Mouse (Mus musculus) ES-E14 (cell line): ENCODE data around the gene Kcnj11. TPM values are rescaled to one million over a fixed set of nuclear protein-coding genes. Genes with fewer than 3 reads are reported as not detected.

Source experiments
- DNase-seq: peaks from one replicate; pipeline ENCODE4 v3.0.0-alpha.2; 2013; ENCODE audit warnings: low read depth, low spot score
- H3K27ac ChIP-seq: 2 replicates; pipeline ENCODE4 v1.5.1; 2012; ENCODE audit warnings: low read depth, mild to moderate bottlenecking, low read length, moderate library complexity, mixed read lengths; ENCODE audit not compliant: poor library complexity, insufficient read depth, severe bottlenecking
- H3K36me3 ChIP-seq: 2 replicates; pipeline ENCODE4 v1.6.1; 2012; ENCODE audit warnings: mild to moderate bottlenecking, low read length, moderate library complexity, mixed read lengths; ENCODE audit not compliant: control insufficient read depth, poor library complexity, insufficient read depth, severe bottlenecking
- H3K4me1 ChIP-seq, 2 experiments: fragments of 150-350 bp in 1 of 2; sonication (generic) in 1 of 2; 2 replicates each; pipeline ENCODE4 v1.6.1; 2012; ENCODE audit warnings: low read length in 2 of 2, mild to moderate bottlenecking in 1 of 2, mixed read lengths in 1 of 2; ENCODE audit not compliant: control insufficient read depth in 2 of 2, insufficient read depth in 2 of 2, poor library complexity in 1 of 2
- H3K4me3 ChIP-seq, 2 experiments: fragments of 150-350 bp in 1 of 2; sonication (generic) in 1 of 2; 2 replicates each; pipeline ENCODE4 v1.5.1; 2012; ENCODE audit warnings: low read length in 2 of 2, low read depth in 1 of 2, mild to moderate bottlenecking in 1 of 2, mixed read lengths in 1 of 2; ENCODE audit not compliant: insufficient read depth in 1 of 2, poor library complexity in 1 of 2, severe bottlenecking in 1 of 2
- H3K9ac ChIP-seq: 2 replicates; pipeline ENCODE4 v1.6.1; 2012; ENCODE audit warnings: low read depth, mild to moderate bottlenecking, low read length, mixed read lengths; ENCODE audit not compliant: poor library complexity, insufficient read depth, severe bottlenecking
- H3K9me3 ChIP-seq: fragments of 150-350 bp; sonication (generic); 2 replicates; pipeline ENCODE4 v1.6.1; 2012; ENCODE audit warnings: low read depth, mild to moderate bottlenecking, low read length; ENCODE audit not compliant: control insufficient read depth, insufficient read depth
- CHD2 ChIP-seq: IDR thresholded peaks from 2 replicates; pipeline ENCODE4 v1.6.1; 2014; ENCODE audit warnings: mild to moderate bottlenecking, low read depth, low read length, inconsistent platforms
- HCFC1 ChIP-seq: IDR thresholded peaks from 2 replicates; pipeline ENCODE4 v1.6.1; 2012; ENCODE audit warnings: low read length, inconsistent platforms, borderline replicate concordance; ENCODE audit not compliant: insufficient read depth
- MAFK ChIP-seq: IDR thresholded peaks from 2 replicates; pipeline ENCODE4 v1.6.1; 2014; ENCODE audit warnings: mild to moderate bottlenecking, low read depth, low read length, inconsistent platforms; ENCODE audit not compliant: insufficient read depth
- ZC3H11A ChIP-seq: IDR thresholded peaks from 2 replicates; pipeline ENCODE4 v1.6.1; 2012; ENCODE audit warnings: low read depth, mild to moderate bottlenecking, inconsistent platforms, low read length, borderline replicate concordance
- ZNF384 ChIP-seq: IDR thresholded peaks from 2 replicates; pipeline ENCODE4 v1.6.1; 2012; ENCODE audit warnings: low read depth, low read length, inconsistent platforms
- in situ Hi-C, 2 experiments: fragments of 600-800 bp; cut with MboI; formaldehyde crosslinking; loops; one replicate each; pipeline ENCODE4 v1.15.1; 2025; ENCODE audit warnings: low sequenced_read_pairs in 2 of 2, inconsistent platforms in 1 of 2; ENCODE audit not compliant: unreplicated experiment in 2 of 2
- total RNA-seq: library from RNA; depleted of rRNA; stranded (reverse); fragments of 300-350 nt; gene quantifications from 2 replicates; pipeline ENCODE4 v1.2.3, GENCODE M21; 2012

Gene Kcnj11
- total RNA-seq, 1 experiment = 0.85 TPM

- no peak overlapping the region for H3K4me3 ChIP-seq
- no peaks in the 10 kb centered on the region for H3K4me1 ChIP-seq
- no peak overlapping the region for H3K9ac ChIP-seq
- H3K9me3 ChIP-seq = no peaks in the 10 kb centered on the region
- TF ChIP-seq HCFC1 (no peak), ZNF384 (no peak), MAFK (no peak), ZC3H11A (no peak), CHD2 (no peak)
- in situ Hi-C loops = no loop called here
- no peak overlapping the region for H3K27ac ChIP-seq
- H3K36me3 ChIP-seq = no peaks in the 10 kb centered on the region
- DNase-seq = no peak
Observed at GRCm38 (mm10) chr7:46122964-46123363, 22.4 kb upstream of the Kcnj11 start.

GRCm38 (mm10) chr7:46117035-46117434, 16.5 kb upstream of the Kcnj11 start:
- Histone ChIP-seq H3K36me3 (no peaks in the 10 kb centered on the region), H3K9ac (no peak overlapping the region), H3K4me1 (no peaks in the 10 kb centered on the region), H3K4me3 (no peak overlapping the region), H3K9me3 (no peaks in the 10 kb centered on the region), H3K27ac (no peak overlapping the region)
- no peak for DNase-seq
- in situ Hi-C loops = no loop called here
- TF ChIP-seq HCFC1 (no peak), ZC3H11A (no peak), MAFK (no peak), CHD2 (no peak), ZNF384 (no peak)

- TF ChIP-seq HCFC1 (no peak), ZC3H11A (no peak), MAFK (no peak), ZNF384 (no peak), CHD2 (no peak)
- H3K4me3 ChIP-seq = no peak overlapping the region
- H3K36me3 ChIP-seq = no peaks in the 10 kb centered on the region
- no peak for DNase-seq
- no peaks in the 10 kb centered on the region for H3K9me3 ChIP-seq
- no peak overlapping the region for H3K27ac ChIP-seq
- H3K9ac ChIP-seq = no peak overlapping the region
- H3K4me1 ChIP-seq = no peaks in the 10 kb centered on the region
- in situ Hi-C loops = no loop called here
Observed at GRCm38 (mm10) chr7:46116118-46116581, 15.6 kb upstream of the Kcnj11 start.

- TF ChIP-seq HCFC1 (no peak), CHD2 (no peak), MAFK (no peak), ZC3H11A (no peak), ZNF384 (no peak)
- DNase-seq = no peak
- Histone ChIP-seq H3K4me1 (no peaks in the 10 kb centered on the region), H3K36me3 (no peaks in the 10 kb centered on the region), H3K27ac (no peak overlapping the region), H3K9me3 (no peaks in the 10 kb centered on the region), H3K4me3 (no peak overlapping the region), H3K9ac (no peak overlapping the region)
- in situ Hi-C loops = no loop called here
Observed at GRCm38 (mm10) chr7:46113435-46113834, 12.9 kb upstream of the Kcnj11 start.

- no peaks in the 10 kb centered on the region for H3K9me3 ChIP-seq
- TF ChIP-seq HCFC1 = no peak
- TF ChIP-seq ZNF384 = no peak
- TF ChIP-seq MAFK = no peak
- TF ChIP-seq CHD2 = no peak
- no peak for TF ChIP-seq ZC3H11A
Observed at GRCm38 (mm10) chr7:46111938-46112337, 11.4 kb upstream of the Kcnj11 start.

More at GRCm38 (mm10) chr7:46111938-46112337, 11.4 kb upstream of the Kcnj11 start:
- Histone ChIP-seq H3K27ac (no peak overlapping the region), H3K36me3 (no peaks in the 10 kb centered on the region), H3K4me1 (no peaks in the 10 kb centered on the region), H3K9ac (no peak overlapping the region), H3K4me3 (no peak overlapping the region)
- DNase-seq = no peak
- in situ Hi-C loops = no loop called here
